Mouse (Mus musculus) midbrain, embryonic 14.5 days (tissue): ENCODE data around the gene Hoxc5. TPM values are rescaled to one million over a fixed set of nuclear protein-coding genes. Genes with fewer than 3 reads are reported as not detected.

Experiments used
- ATAC-seq: fragments of 200-750 bp; cut with Nextera tagmentation; 2 replicates; pipeline ENCODE4 v1.8.0; 2017; ENCODE audit warnings: moderate number of reproducible peaks, moderate library complexity; ENCODE audit not compliant: low FRiP score, low TSS enrichment
- DNase-seq: peaks from one replicate; pipeline ENCODE4 v3.0.0-alpha.2; 2015
- H3K27ac ChIP-seq: fragments of 300-500 bp; sonication (generic); replicated peaks from 2 replicates; pipeline ENCODE4 v1.5.1; 2014; ENCODE audit warnings: mild to moderate bottlenecking, low read depth, low read length, moderate library complexity
- H3K27me3 ChIP-seq: fragments of 300-500 bp; sonication (generic); 2 replicates; pipeline ENCODE4 v1.6.1; 2014; ENCODE audit warnings: low read length, control low read depth, mixed read lengths; ENCODE audit not compliant: control insufficient read depth, insufficient read depth
- H3K36me3 ChIP-seq: fragments of 300-500 bp; sonication (generic); 2 replicates; pipeline ENCODE4 v1.6.1; 2014; ENCODE audit warnings: low read length, control low read depth; ENCODE audit not compliant: control insufficient read depth, insufficient read depth
- H3K4me1 ChIP-seq: fragments of 300-500 bp; sonication (generic); 2 replicates; pipeline ENCODE4 v1.6.1; 2014; ENCODE audit warnings: mild to moderate bottlenecking, antibody characterized with exemption, low read length, control low read depth; ENCODE audit not compliant: control insufficient read depth, insufficient read depth
- H3K4me2 ChIP-seq: fragments of 300-500 bp; sonication (generic); 2 replicates; pipeline ENCODE4 v1.6.1; 2014; ENCODE audit warnings: mild to moderate bottlenecking, low read length, moderate library complexity
- H3K4me3 ChIP-seq: fragments of 300-500 bp; sonication (generic); replicated peaks from 2 replicates; pipeline ENCODE4 v1.5.1; 2014; ENCODE audit warnings: low read depth, low read length
- H3K9ac ChIP-seq: fragments of 300-500 bp; sonication (generic); replicated peaks from 2 replicates; pipeline ENCODE4 v1.6.1; 2014; ENCODE audit warnings: mild to moderate bottlenecking, low read length, moderate library complexity
- H3K9me3 ChIP-seq: fragments of 300-500 bp; sonication (generic); 2 replicates; pipeline ENCODE4 v1.6.1; 2016; ENCODE audit warnings: low read length, control low read depth, mixed read lengths; ENCODE audit not compliant: control insufficient read depth
- WGBS: fragments of 180-500 bp; shearing (Covaris S2); extraction: QIAGEN DNeasy Blood & Tissue Kit; methylation state at CpG from one replicate; pipeline ENCODE4 v1.1.7; 2014; 5-methylcytosine and 5-hydroxymethylcytosine counted together
- polyA plus RNA-seq: library from polyadenylated mRNA; unstranded; fragments of >200 nt; fragmentation: Nextera tagmentation; extraction: Ambion mirVana; gene quantifications from 2 replicates; pipeline ENCODE4 v1.2.1, GENCODE M21; 2014

Gene Hoxc5
- polyA plus RNA-seq, 1 experiment from 2014 or later, result 0.12 TPM

- no peak for ATAC-seq
- H3K4me1 ChIP-seq, result no peaks in the 10 kb centered on the region
- DNase-seq, result no peak
- H3K9ac ChIP-seq, result no peak within 1 kb of the TSS
- WGBS, result under 1% methylated on average over 19 of the region's 19 CpGs
- no peaks in the 10 kb centered on the region for H3K36me3 ChIP-seq
- peak within 1 kb of the TSS; percentile 49 for H3K4me2 ChIP-seq
- peaks cover 97% of the 10 kb centered on the region for H3K27me3 ChIP-seq
- H3K27ac ChIP-seq, result no peak within 1 kb of the TSS
- H3K9me3 ChIP-seq, result no peaks in the 10 kb centered on the region
- H3K4me3 ChIP-seq, result peak within 1 kb of the TSS; percentile 27
Measured at GRCm38 (mm10) chr15:102997939-102998355, 30.7 kb downstream of the Hoxc5 start, which contains the start of gene Hoxc6. Gene Hoxc6, plus strand, starts transcription at chr15:102998257.

- H3K4me3 ChIP-seq, result peak overlapping the region; percentile 27; the same call in 1 of the 2 replicates
- peaks cover 98% of the 10 kb centered on the region for H3K27me3 ChIP-seq
- H3K4me2 ChIP-seq, result peak overlapping the region; percentile 49
- no peaks in the 10 kb centered on the region for H3K4me1 ChIP-seq
- no peak overlapping the region for H3K27ac ChIP-seq
- H3K9me3 ChIP-seq, result no peaks in the 10 kb centered on the region
- H3K36me3 ChIP-seq, result no peaks in the 10 kb centered on the region
- ATAC-seq (no peak), DNase-seq (no peak)
- no peak overlapping the region for H3K9ac ChIP-seq
- WGBS, result 0% methylated on average over 19 of the region's 19 CpGs
Measured at GRCm38 (mm10) chr15:102998608-102999182, 31.5 kb downstream of the Hoxc5 start.

GRCm38 (mm10) chr15:102999183-102999831 lies 32.1 kb downstream of the Hoxc5 start:
- peak overlapping the region; percentile 49 for H3K4me2 ChIP-seq
- DNase-seq, result peak; percentile 69
- no peaks in the 10 kb centered on the region for H3K36me3 ChIP-seq
- no peak overlapping the region for H3K27ac ChIP-seq
- H3K27me3 ChIP-seq, result peaks cover 99% of the 10 kb centered on the region
- no peaks in the 10 kb centered on the region for H3K9me3 ChIP-seq
- no peaks in the 10 kb centered on the region for H3K4me1 ChIP-seq
- no peak overlapping the region for H3K9ac ChIP-seq
- 1% methylated on average over 33 of the region's 33 CpGs for WGBS
- ATAC-seq, result no peak
- H3K4me3 ChIP-seq, result peak overlapping the region; percentile 27

GRCm38 (mm10) chr15:102999955-103000354 lies 32.7 kb downstream of the Hoxc5 start:
- H3K27me3 ChIP-seq, result peaks cover 99% of the 10 kb centered on the region
- H3K4me2 ChIP-seq, result no peak overlapping the region
- H3K36me3 ChIP-seq, result no peaks in the 10 kb centered on the region
- H3K9me3 ChIP-seq, result no peaks in the 10 kb centered on the region
- H3K27ac ChIP-seq, result no peak overlapping the region
- DNase-seq (no peak), ATAC-seq (no peak)
- no peak overlapping the region for H3K9ac ChIP-seq
- 2% methylated on average over 11 of the region's 11 CpGs for WGBS
- no peaks in the 10 kb centered on the region for H3K4me1 ChIP-seq
- H3K4me3 ChIP-seq, result no peak overlapping the region

GRCm38 (mm10) chr15:103000501-103000901 lies 33.3 kb downstream of the Hoxc5 start:
- Histone ChIP-seq H3K4me3 (no peak overlapping the region), H3K9me3 (no peaks in the 10 kb centered on the region), H3K27me3 (peaks cover 99% of the 10 kb centered on the region), H3K9ac (no peak overlapping the region), H3K36me3 (no peaks in the 10 kb centered on the region), H3K27ac (no peak overlapping the region), H3K4me2 (no peak overlapping the region), H3K4me1 (no peaks in the 10 kb centered on the region)
- WGBS, result under 1% methylated on average over 24 of the region's 24 CpGs
- ATAC-seq (no peak), DNase-seq (no peak)

- ATAC-seq, result no peak
- H3K4me2 ChIP-seq, result no peak overlapping the region
Measured at GRCm38 (mm10) chr15:103001370-103001769, 34.1 kb downstream of the Hoxc5 start.

GRCm38 (mm10) chr15:103002156-103002555 lies 34.9 kb downstream of the Hoxc5 start:
- Histone ChIP-seq H3K4me1 (no peaks in the 10 kb centered on the region), H3K36me3 (no peaks in the 10 kb centered on the region), H3K9ac (no peak overlapping the region), H3K27ac (no peak overlapping the region), H3K4me2 (no peak overlapping the region), H3K9me3 (no peaks in the 10 kb centered on the region), H3K4me3 (no peak overlapping the region), H3K27me3 (peaks cover 99% of the 10 kb centered on the region)
- ATAC-seq (no peak), DNase-seq (no peak)
- 11% methylated on average over 4 of the region's 4 CpGs for WGBS

More at GRCm38 (mm10) chr15:103001370-103001769, 34.1 kb downstream of the Hoxc5 start:
- no peak overlapping the region for H3K27ac ChIP-seq
- no peak overlapping the region for H3K9ac ChIP-seq
- no peaks in the 10 kb centered on the region for H3K4me1 ChIP-seq
- peaks cover 99% of the 10 kb centered on the region for H3K27me3 ChIP-seq
- H3K4me3 ChIP-seq, result no peak overlapping the region
- no peak for DNase-seq
- no peaks in the 10 kb centered on the region for H3K9me3 ChIP-seq
- H3K36me3 ChIP-seq, result no peaks in the 10 kb centered on the region
- 13% methylated on average over 2 of the region's 2 CpGs for WGBS

GRCm38 (mm10) chr15:103002821-103003448 lies 35.7 kb downstream of the Hoxc5 start:
- ATAC-seq, result no peak
- no peak overlapping the region for H3K4me3 ChIP-seq
- H3K36me3 ChIP-seq, result no peaks in the 10 kb centered on the region
- H3K4me1 ChIP-seq, result no peaks in the 10 kb centered on the region
- 2% methylated on average over 13 of the region's 13 CpGs for WGBS
- no peaks in the 10 kb centered on the region for H3K9me3 ChIP-seq
- no peak overlapping the region for H3K9ac ChIP-seq
- H3K27me3 ChIP-seq, result peaks cover 99% of the 10 kb centered on the region
- no peak overlapping the region for H3K27ac ChIP-seq
- H3K4me2 ChIP-seq, result no peak overlapping the region
- no peak for DNase-seq
